Mouse (Mus musculus) midbrain, embryonic 11.5 days (tissue): Measurements from ENCODE around the gene Cep170b. TPM values are rescaled to one million over a fixed set of nuclear protein-coding genes. Genes with fewer than 3 reads are reported as not detected.

Source experiments
- ATAC-seq: fragments of 200-750 bp; cut with Nextera tagmentation; 2 replicates; pipeline ENCODE4 v1.8.0; 2017; ENCODE audit warnings: moderate TSS enrichment, moderate library complexity; ENCODE audit not compliant: low FRiP score
- DNase-seq: peaks from one replicate; pipeline ENCODE4 v3.0.0; 2015; ENCODE audit warnings: low spot score; ENCODE audit errors: missing footprints
- H3K27ac ChIP-seq: fragments of 300-500 bp; sonication (generic); 2 replicates; pipeline ENCODE4 v1.5.1; 2014; ENCODE audit warnings: low read depth, low read length
- H3K27me3 ChIP-seq: fragments of 300-500 bp; sonication (generic); 2 replicates; pipeline ENCODE4 v1.6.1; 2014; ENCODE audit warnings: mild to moderate bottlenecking, low read length, moderate library complexity, mixed read lengths; ENCODE audit not compliant: control insufficient read depth, insufficient read depth
- H3K36me3 ChIP-seq: fragments of 300-500 bp; sonication (generic); 2 replicates; pipeline ENCODE4 v1.6.1; 2014; ENCODE audit warnings: mild to moderate bottlenecking, low read length, moderate library complexity, mixed read lengths; ENCODE audit not compliant: control insufficient read depth, insufficient read depth
- H3K4me1 ChIP-seq: fragments of 300-500 bp; sonication (generic); 2 replicates; pipeline ENCODE4 v1.6.1; 2014; ENCODE audit warnings: low read length; ENCODE audit not compliant: control insufficient read depth, insufficient read depth
- H3K4me2 ChIP-seq: fragments of 300-500 bp; sonication (generic); 2 replicates; pipeline ENCODE4 v1.6.1; 2014; ENCODE audit warnings: mild to moderate bottlenecking, moderate library complexity
- H3K4me3 ChIP-seq: fragments of 300-500 bp; sonication (generic); 2 replicates; pipeline ENCODE4 v1.5.1; 2014; ENCODE audit warnings: low read depth, low read length
- H3K9ac ChIP-seq: fragments of 300-500 bp; sonication (generic); 2 replicates; pipeline ENCODE4 v1.6.1; 2014; ENCODE audit warnings: low read length
- H3K9me3 ChIP-seq: fragments of 300-500 bp; sonication (generic); 2 replicates; pipeline ENCODE4 v1.6.1; 2016; ENCODE audit warnings: low read length; ENCODE audit not compliant: control insufficient read depth
- WGBS: fragments of 180-500 bp; shearing (Covaris S2); extraction: QIAGEN DNeasy Blood & Tissue Kit; methylation state at CpG from one replicate; pipeline ENCODE4 v1.1.7; 2014; 5-methylcytosine and 5-hydroxymethylcytosine counted together
- polyA plus RNA-seq: library from polyadenylated mRNA; unstranded; fragments of >200 nt; fragmentation: Nextera tagmentation; extraction: Ambion mirVana; gene quantifications from 2 replicates; pipeline ENCODE4 v1.2.1, GENCODE M21; 2014

The Cep170b gene
- polyA plus RNA-seq, 1 experiment from 2014 or later: 5.2 TPM

GRCm38 (mm10) chr12:112720890-112721423 lies 702 bp downstream of the Cep170b start:
- WGBS: 29% methylated on average over 12 of the region's 12 CpGs
- no peak overlapping the region; the same call in 1 of the 2 replicates for H3K9ac ChIP-seq
- no peaks in the 10 kb centered on the region for H3K9me3 ChIP-seq
- peaks cover 9% of the 10 kb centered on the region for H3K4me1 ChIP-seq
- peak overlapping the region; percentile 74; the same call in 1 of the 2 replicates for H3K4me3 ChIP-seq
- no peak overlapping the region for H3K27ac ChIP-seq
- no peak for ATAC-seq
- H3K4me2 ChIP-seq: peak overlapping the region; percentile 100; the same call in 1 of the 2 replicates
- H3K27me3 ChIP-seq: peaks cover 30% of the 10 kb centered on the region
- no peaks in the 10 kb centered on the region for H3K36me3 ChIP-seq
- no peak for DNase-seq

DNA sequence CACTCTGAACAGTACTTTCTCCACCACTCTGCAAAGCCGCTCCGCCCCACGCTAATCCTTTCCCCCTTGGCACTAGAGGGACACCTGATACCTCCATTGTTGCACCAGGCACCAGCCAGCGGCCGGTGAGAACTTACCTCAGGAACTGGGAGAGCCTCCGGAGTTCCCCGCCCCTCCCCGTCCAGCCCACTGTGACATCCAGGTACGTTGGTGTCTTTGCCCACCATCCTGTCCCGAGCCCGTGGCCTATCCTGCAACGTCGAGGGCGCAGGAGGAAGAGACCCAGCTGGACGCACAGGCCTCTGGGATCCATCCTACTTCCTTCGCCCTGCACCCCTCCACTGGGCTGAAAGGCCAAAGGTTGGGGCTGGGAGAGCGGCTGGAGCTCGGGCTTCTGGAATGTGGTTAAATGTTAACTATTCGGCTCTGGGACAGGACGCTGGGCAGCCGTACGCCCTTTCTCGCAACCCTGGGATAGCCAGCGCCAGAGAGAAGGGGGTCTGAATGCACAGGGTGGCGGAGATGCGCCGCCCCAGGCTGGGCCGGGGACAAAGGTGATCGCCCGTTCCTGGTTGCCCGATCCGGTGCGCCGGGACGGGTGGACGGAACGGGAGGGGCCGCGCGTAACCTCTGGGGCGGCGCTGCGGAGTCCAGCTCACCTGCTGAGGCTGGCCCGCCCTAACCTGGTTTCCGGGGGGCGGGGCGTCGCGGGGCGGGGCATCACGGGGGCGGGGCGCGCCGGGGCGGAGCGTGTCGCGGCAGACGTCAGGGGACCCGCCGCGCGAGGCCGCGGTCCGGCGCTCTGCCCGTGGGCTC lies 1.4 kb downstream of the Cep170b start:
- Histone ChIP-seq H3K4me2 (peak overlapping the region; percentile 100), H3K4me3 (peak overlapping the region; percentile 74), H3K9ac (peak overlapping the region; percentile 71), H3K27ac (no peak overlapping the region), H3K4me1 (peaks cover 9% of the 10 kb centered on the region), H3K9me3 (no peaks in the 10 kb centered on the region), H3K27me3 (peaks cover 30% of the 10 kb centered on the region), H3K36me3 (no peaks in the 10 kb centered on the region)
- ATAC-seq (peak; percentile 29), DNase-seq (peak; percentile 91)
- under 1% methylated on average over 51 of the region's 69 CpGs for WGBS

DNA sequence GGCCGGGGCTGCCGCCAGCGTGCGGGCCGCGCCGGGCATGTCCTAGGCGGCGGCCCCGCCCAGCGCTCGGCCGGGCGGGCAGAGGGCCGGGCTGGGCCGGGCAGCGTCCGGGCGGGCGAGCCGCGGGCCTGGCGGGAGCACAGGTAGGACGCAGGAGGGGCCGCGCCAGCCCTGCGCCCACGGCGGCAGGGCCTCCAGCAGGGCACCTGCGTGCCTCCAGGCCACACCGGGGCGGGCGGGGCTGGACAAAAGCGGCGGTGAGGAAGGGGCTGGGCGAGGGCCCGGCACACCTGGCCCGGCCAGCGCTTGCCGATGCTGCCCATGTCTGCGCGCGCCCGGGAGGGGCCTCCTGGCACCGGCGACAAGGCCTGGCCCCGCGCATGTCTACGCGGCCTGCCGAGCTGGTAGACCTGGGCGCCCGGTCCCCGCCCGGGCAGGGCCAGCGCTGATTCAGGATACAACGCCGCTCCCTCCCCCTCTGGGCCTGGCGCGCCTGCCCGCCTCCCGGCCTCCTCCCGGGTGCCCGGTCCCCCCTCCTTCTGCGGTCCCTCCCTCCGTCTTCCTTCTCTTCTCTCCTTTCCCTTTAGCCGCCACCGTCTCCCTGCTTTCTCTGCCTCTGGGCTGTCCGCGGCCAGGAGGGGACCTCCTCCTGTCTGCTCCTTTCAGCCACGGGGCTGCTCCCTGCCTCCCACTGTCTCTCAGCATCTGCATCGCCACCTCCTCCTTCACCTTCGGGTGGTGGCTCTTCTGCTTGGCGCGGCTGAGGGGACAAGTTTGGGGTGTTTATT lies 2.2 kb downstream of the Cep170b start:
- Histone ChIP-seq H3K9me3 (no peaks in the 10 kb centered on the region), H3K4me2 (peak overlapping the region; percentile 100), H3K36me3 (no peaks in the 10 kb centered on the region), H3K4me3 (peak overlapping the region; percentile 74), H3K27me3 (peaks cover 30% of the 10 kb centered on the region), H3K4me1 (peaks cover 9% of the 10 kb centered on the region), H3K9ac (peak overlapping the region; percentile 71), H3K27ac (no peak overlapping the region)
- ATAC-seq: peak; percentile 57
- WGBS: under 1% methylated on average over 74 of the region's 75 CpGs
- DNase-seq: peak; percentile 89

GRCm38 (mm10) chr12:112723028-112723330 lies 2.7 kb downstream of the Cep170b start:
- no peaks in the 10 kb centered on the region for H3K36me3 ChIP-seq
- DNase-seq: no peak
- H3K4me1 ChIP-seq: peaks cover 9% of the 10 kb centered on the region
- ATAC-seq: peak; percentile 17; the same call in 1 of the 2 replicates
- peaks cover 30% of the 10 kb centered on the region for H3K27me3 ChIP-seq
- H3K9ac ChIP-seq: peak overlapping the region; percentile 71; the same call in 1 of the 2 replicates
- 12% methylated on average over 5 of the region's 5 CpGs for WGBS
- H3K27ac ChIP-seq: no peak overlapping the region
- no peaks in the 10 kb centered on the region for H3K9me3 ChIP-seq
- peak overlapping the region; percentile 74 for H3K4me3 ChIP-seq
- H3K4me2 ChIP-seq: peak overlapping the region; percentile 100

GRCm38 (mm10) chr12:112723445-112723844 lies 3.2 kb downstream of the Cep170b start:
- ATAC-seq (no peak), DNase-seq (peak; percentile 86)
- Histone ChIP-seq H3K27me3 (peaks cover 30% of the 10 kb centered on the region), H3K36me3 (no peaks in the 10 kb centered on the region), H3K4me2 (peak overlapping the region; percentile 100; the same call in 1 of the 2 replicates), H3K4me1 (peaks cover 9% of the 10 kb centered on the region), H3K9me3 (no peaks in the 10 kb centered on the region), H3K9ac (no peak overlapping the region), H3K4me3 (no peak overlapping the region), H3K27ac (no peak overlapping the region)
- 88% methylated on average over 6 of the region's 6 CpGs for WGBS

DNA sequence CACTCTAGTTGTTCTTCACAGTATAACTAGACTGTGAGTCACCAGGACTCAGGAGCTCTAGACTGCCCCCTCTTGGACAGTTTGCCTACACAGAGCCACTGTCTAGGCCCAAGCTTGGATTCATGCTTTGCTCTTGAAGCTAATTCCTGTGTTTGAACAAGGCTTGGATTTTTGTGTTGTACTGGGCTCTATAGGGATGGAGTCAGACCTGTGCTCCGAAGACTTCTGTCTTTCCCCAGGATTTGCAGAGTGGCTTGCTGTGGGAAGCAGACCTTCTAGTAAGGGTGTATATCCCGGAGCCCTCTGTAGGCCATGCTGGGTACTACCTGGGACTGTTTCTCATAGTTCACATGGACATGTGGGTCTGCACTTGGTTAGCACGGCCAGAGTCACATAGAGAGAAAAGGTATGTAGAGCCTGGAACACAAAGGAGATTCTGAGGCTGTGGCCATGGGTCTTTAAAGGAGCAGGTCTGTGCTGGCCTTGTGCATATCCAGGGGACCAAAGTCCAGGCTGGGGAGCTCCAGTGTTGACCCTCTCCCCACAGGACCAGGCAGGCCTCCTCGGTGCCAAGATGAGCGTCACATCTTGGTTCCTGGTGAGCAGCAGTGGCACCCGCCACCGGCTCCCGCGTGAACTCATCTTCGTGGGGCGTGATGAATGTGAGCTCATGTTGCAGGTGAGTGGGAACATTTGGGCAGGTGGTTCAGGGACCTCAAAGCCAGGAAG lies 4.0 kb downstream of the Cep170b start:
- ATAC-seq: peak; percentile 33; the same call in 1 of the 2 replicates
- H3K27me3 ChIP-seq: peaks cover 30% of the 10 kb centered on the region
- no peak overlapping the region for H3K9ac ChIP-seq
- H3K4me2 ChIP-seq: no peak overlapping the region
- H3K36me3 ChIP-seq: no peaks in the 10 kb centered on the region
- WGBS: 78% methylated on average over 11 of the region's 11 CpGs
- peaks cover 9% of the 10 kb centered on the region for H3K4me1 ChIP-seq
- DNase-seq: peak; percentile 97
- H3K4me3 ChIP-seq: no peak overlapping the region
- no peaks in the 10 kb centered on the region for H3K9me3 ChIP-seq
- no peak overlapping the region for H3K27ac ChIP-seq

GRCm38 (mm10) chr12:112727801-112728200 lies 7.5 kb downstream of the Cep170b start:
- no peak for ATAC-seq
- 74% methylated on average over 8 of the region's 8 CpGs for WGBS

DNA sequence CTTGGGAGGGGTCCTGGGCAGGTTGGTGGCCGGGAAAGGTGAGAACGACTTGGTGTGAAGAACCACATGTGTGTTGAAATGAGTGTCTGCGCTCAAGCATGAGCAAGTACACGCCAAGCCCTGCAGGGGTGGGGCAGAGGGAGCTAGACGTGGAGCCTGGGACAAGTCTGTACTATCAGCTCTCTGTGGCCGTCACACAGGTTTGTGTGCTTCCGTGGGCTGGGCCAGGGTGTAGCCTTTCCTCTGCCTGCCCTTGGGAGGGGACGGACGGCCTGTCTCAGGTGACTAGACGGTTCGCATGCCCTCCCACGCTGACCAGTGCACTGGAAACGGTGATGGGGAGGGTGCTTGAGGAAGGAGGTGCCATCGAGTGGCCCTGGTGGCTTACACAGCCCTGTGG lies 10.6 kb downstream of the Cep170b start:
- no peaks in the 10 kb centered on the region for H3K27me3 ChIP-seq
- no peak overlapping the region for H3K4me3 ChIP-seq
- 89% methylated on average over 14 of the region's 14 CpGs for WGBS
- H3K4me1 ChIP-seq: no peaks in the 10 kb centered on the region
- no peak overlapping the region for H3K4me2 ChIP-seq
- no peak overlapping the region for H3K9ac ChIP-seq
- no peak for DNase-seq
- no peak overlapping the region for H3K27ac ChIP-seq
- no peak for ATAC-seq
- H3K9me3 ChIP-seq: no peaks in the 10 kb centered on the region
- no peaks in the 10 kb centered on the region for H3K36me3 ChIP-seq

More at GRCm38 (mm10) chr12:112727801-112728200, 7.5 kb downstream of the Cep170b start:
- Histone ChIP-seq H3K27ac (no peak overlapping the region), H3K27me3 (peaks cover 9% of the 10 kb centered on the region), H3K4me1 (peaks cover 2% of the 10 kb centered on the region; the same call in 1 of the 2 replicates), H3K9ac (no peak overlapping the region), H3K9me3 (no peaks in the 10 kb centered on the region), H3K4me2 (no peak overlapping the region), H3K36me3 (no peaks in the 10 kb centered on the region), H3K4me3 (no peak overlapping the region)
- no peak for DNase-seq
